Mouse (Mus musculus): Measurements from ENCODE around the gene Mllt1. TPM values are rescaled to one million over a fixed set of nuclear protein-coding genes. Genes with fewer than 3 reads are reported as not detected.
"Not testable (repeated sequence)": the region's sequence is repeated elsewhere in the genome, so short reads cannot be mapped to it uniquely, and the experiment has no call there.

The Mllt1 gene
- polyA plus RNA-seq, 1 experiment from 2014 or later = 53.2 TPM

- no peak overlapping the region for H3K9ac ChIP-seq
- H3K36me3 ChIP-seq (replicated peaks; ENCODE audit: control insufficient read depth, insufficient read depth) = peaks cover 39% of the 10 kb centered on the region
- DNase-seq (ENCODE audit: low spot score) (no peak), ATAC-seq (ENCODE audit: low FRiP score) (no peak)
- no peak overlapping the region for H3K4me2 ChIP-seq (replicated peaks)
- H3K27ac ChIP-seq = no peak overlapping the region
- 90% methylated on average over 2 of the region's 2 CpGs for WGBS
- 0 out of 2 replicates have a peak, but pooled peaks cover 8% of the 10 kb centered on the region for H3K4me1 ChIP-seq (replicated peaks; ENCODE audit: control insufficient read depth, insufficient read depth, low read length)
- H3K27me3 ChIP-seq (ENCODE audit: control insufficient read depth, insufficient read depth, low read length) = no peaks in the 10 kb centered on the region
- H3K4me3 ChIP-seq (replicated peaks; ENCODE audit: low read length) = no peak overlapping the region
- no peaks in the 10 kb centered on the region for H3K9me3 ChIP-seq (ENCODE audit: control insufficient read depth, low read length)
Observed at GRCm38 (mm10) chr17:56925998-56926397, 9.2 kb downstream of the Mllt1 start.

GRCm38 (mm10) chr17:56919725-56920124, 15.5 kb downstream of the Mllt1 start:
- no peaks in the 10 kb centered on the region for H3K27me3 ChIP-seq (ENCODE audit: control insufficient read depth, insufficient read depth, low read length)
- DNase-seq (ENCODE audit: low spot score) (no peak), ATAC-seq (ENCODE audit: low FRiP score) (no peak)
- peaks cover 71% of the 10 kb centered on the region for H3K36me3 ChIP-seq (replicated peaks; ENCODE audit: control insufficient read depth, insufficient read depth)
- no peaks in the 10 kb centered on the region for H3K9me3 ChIP-seq (ENCODE audit: control insufficient read depth, low read length)
- H3K27ac ChIP-seq = no peak overlapping the region
- no peak overlapping the region for H3K4me2 ChIP-seq (replicated peaks)
- 84% methylated on average over 3 of the region's 3 CpGs for WGBS
- H3K9ac ChIP-seq = no peak overlapping the region
- H3K4me3 ChIP-seq (replicated peaks; ENCODE audit: low read length) = no peak overlapping the region
- H3K4me1 ChIP-seq (replicated peaks; ENCODE audit: control insufficient read depth, insufficient read depth, low read length) = no peaks in the 10 kb centered on the region

GRCm38 (mm10) chr17:56917166-56917565, 18.0 kb downstream of the Mllt1 start:
- H3K4me2 ChIP-seq (replicated peaks) = no peak overlapping the region
- H3K4me1 ChIP-seq (replicated peaks; ENCODE audit: control insufficient read depth, insufficient read depth, low read length) = no peaks in the 10 kb centered on the region
- H3K27ac ChIP-seq = no peak overlapping the region
- no peak for DNase-seq (ENCODE audit: low spot score)
- H3K4me3 ChIP-seq (replicated peaks; ENCODE audit: low read length) = no peak overlapping the region
- 94% methylated on average over 2 of the region's 2 CpGs for WGBS
- no peak for ATAC-seq (ENCODE audit: low FRiP score)
- no peaks in the 10 kb centered on the region for H3K27me3 ChIP-seq (ENCODE audit: control insufficient read depth, insufficient read depth, low read length)
- no peak overlapping the region for H3K9ac ChIP-seq
- H3K9me3 ChIP-seq (ENCODE audit: control insufficient read depth, low read length) = no peaks in the 10 kb centered on the region
- peaks cover 74% of the 10 kb centered on the region for H3K36me3 ChIP-seq (replicated peaks; ENCODE audit: control insufficient read depth, insufficient read depth)

GRCm38 (mm10) chr17:56913444-56913843, 21.8 kb downstream of the Mllt1 start:
- Histone ChIP-seq H3K27ac (no peak overlapping the region), H3K4me1 (replicated peaks; ENCODE audit: control insufficient read depth, insufficient read depth, low read length) (no peaks in the 10 kb centered on the region), H3K4me2 (replicated peaks) (no peak overlapping the region), H3K36me3 (replicated peaks; ENCODE audit: control insufficient read depth, insufficient read depth) (peaks cover 68% of the 10 kb centered on the region), H3K9ac (no peak overlapping the region), H3K4me3 (replicated peaks; ENCODE audit: low read length) (no peak overlapping the region), H3K9me3 (ENCODE audit: control insufficient read depth, low read length) (no peaks in the 10 kb centered on the region), H3K27me3 (ENCODE audit: control insufficient read depth, insufficient read depth, low read length) (no peaks in the 10 kb centered on the region)
- DNase-seq (ENCODE audit: low spot score) (no peak), ATAC-seq (ENCODE audit: low FRiP score) (no peak)

- no peak for ATAC-seq (ENCODE audit: low FRiP score)
- H3K27ac ChIP-seq = no peak overlapping the region
- H3K4me2 ChIP-seq (replicated peaks) = no peak overlapping the region
- no peak overlapping the region for H3K9ac ChIP-seq
- H3K4me1 ChIP-seq (replicated peaks; ENCODE audit: control insufficient read depth, insufficient read depth, low read length) = no peaks in the 10 kb centered on the region
- 92% methylated on average over 3 of the region's 3 CpGs for WGBS
- no peak for DNase-seq (ENCODE audit: low spot score)
- H3K4me3 ChIP-seq (replicated peaks; ENCODE audit: low read length) = no peak overlapping the region
- no peaks in the 10 kb centered on the region for H3K27me3 ChIP-seq (ENCODE audit: control insufficient read depth, insufficient read depth, low read length)
- no peaks in the 10 kb centered on the region for H3K9me3 ChIP-seq (ENCODE audit: control insufficient read depth, low read length)
- H3K36me3 ChIP-seq (replicated peaks; ENCODE audit: control insufficient read depth, insufficient read depth) = peaks cover 67% of the 10 kb centered on the region
Observed at GRCm38 (mm10) chr17:56913023-56913422, 22.2 kb downstream of the Mllt1 start.

GRCm38 (mm10) chr17:56909764-56910163, 25.5 kb downstream of the Mllt1 start:
- H3K4me1 ChIP-seq (replicated peaks; ENCODE audit: control insufficient read depth, insufficient read depth, low read length); H3K9ac ChIP-seq; DNase-seq (ENCODE audit: low spot score); ATAC-seq (ENCODE audit: low FRiP score); H3K27ac ChIP-seq; H3K4me2 ChIP-seq (replicated peaks); H3K4me3 ChIP-seq (replicated peaks; ENCODE audit: low read length); H3K9me3 ChIP-seq (ENCODE audit: control insufficient read depth, low read length); H3K27me3 ChIP-seq (ENCODE audit: control insufficient read depth, insufficient read depth, low read length): not testable (repeated sequence)
- H3K36me3 ChIP-seq (replicated peaks; ENCODE audit: control insufficient read depth, insufficient read depth) = peaks cover 56% of the 10 kb centered on the region
- 83% methylated on average over 2 of the region's 2 CpGs for WGBS

GRCm38 (mm10) chr17:56907887-56908286, 27.3 kb downstream of the Mllt1 start:
- no peak overlapping the region for H3K27ac ChIP-seq
- H3K36me3 ChIP-seq (replicated peaks; ENCODE audit: control insufficient read depth, insufficient read depth) = peaks cover 59% of the 10 kb centered on the region
- H3K9me3 ChIP-seq (ENCODE audit: control insufficient read depth, low read length) = no peaks in the 10 kb centered on the region
- no peaks in the 10 kb centered on the region for H3K4me1 ChIP-seq (replicated peaks; ENCODE audit: control insufficient read depth, insufficient read depth, low read length)
- no peak overlapping the region for H3K9ac ChIP-seq
- no peak overlapping the region for H3K4me2 ChIP-seq (replicated peaks)
- ATAC-seq (ENCODE audit: low FRiP score) = no peak
- 82% methylated on average over 9 of the region's 9 CpGs for WGBS
- no peak for DNase-seq (ENCODE audit: low spot score)
- no peak overlapping the region for H3K4me3 ChIP-seq (replicated peaks; ENCODE audit: low read length)
- H3K27me3 ChIP-seq (ENCODE audit: control insufficient read depth, insufficient read depth, low read length) = no peaks in the 10 kb centered on the region

GRCm38 (mm10) chr17:56907096-56907495, 28.1 kb downstream of the Mllt1 start:
- Histone ChIP-seq H3K27ac (no peak overlapping the region), H3K4me2 (replicated peaks) (no peak overlapping the region), H3K9me3 (ENCODE audit: control insufficient read depth, low read length) (no peaks in the 10 kb centered on the region), H3K9ac (no peak overlapping the region), H3K36me3 (replicated peaks; ENCODE audit: control insufficient read depth, insufficient read depth) (peaks cover 61% of the 10 kb centered on the region), H3K4me1 (replicated peaks; ENCODE audit: control insufficient read depth, insufficient read depth, low read length) (no peaks in the 10 kb centered on the region), H3K27me3 (ENCODE audit: control insufficient read depth, insufficient read depth, low read length) (no peaks in the 10 kb centered on the region), H3K4me3 (replicated peaks; ENCODE audit: low read length) (no peak overlapping the region)
- ATAC-seq (ENCODE audit: low FRiP score) (no peak), DNase-seq (ENCODE audit: low spot score) (no peak)
- WGBS = 93% methylated on average over 5 of the region's 5 CpGs

- DNase-seq (ENCODE audit: low spot score) = no peak
- no peak overlapping the region for H3K27ac ChIP-seq
- no peak overlapping the region for H3K4me3 ChIP-seq (replicated peaks; ENCODE audit: low read length)
- no peak for ATAC-seq (ENCODE audit: low FRiP score)
- H3K9me3 ChIP-seq (ENCODE audit: control insufficient read depth, low read length) = no peaks in the 10 kb centered on the region
- H3K9ac ChIP-seq = no peak overlapping the region
- no peaks in the 10 kb centered on the region for H3K27me3 ChIP-seq (ENCODE audit: control insufficient read depth, insufficient read depth, low read length)
- H3K4me1 ChIP-seq (replicated peaks; ENCODE audit: control insufficient read depth, insufficient read depth, low read length) = no peaks in the 10 kb centered on the region
- H3K4me2 ChIP-seq (replicated peaks) = no peak overlapping the region
- peaks cover 61% of the 10 kb centered on the region for H3K36me3 ChIP-seq (replicated peaks; ENCODE audit: control insufficient read depth, insufficient read depth)
- WGBS = 93% methylated on average over 3 of the region's 3 CpGs
Observed at GRCm38 (mm10) chr17:56906166-56906565, 29.0 kb downstream of the Mllt1 start.

GRCm38 (mm10) chr17:56902698-56903097, 32.5 kb downstream of the Mllt1 start:
- ATAC-seq (ENCODE audit: low FRiP score) (no peak), DNase-seq (ENCODE audit: low spot score) (no peak)
- no peak overlapping the region for H3K9ac ChIP-seq
- 74% methylated on average over 5 of the region's 5 CpGs for WGBS
- H3K9me3 ChIP-seq (ENCODE audit: control insufficient read depth, low read length) = no peaks in the 10 kb centered on the region
- no peak overlapping the region for H3K4me3 ChIP-seq (replicated peaks; ENCODE audit: low read length)
- H3K36me3 ChIP-seq (replicated peaks; ENCODE audit: control insufficient read depth, insufficient read depth) = peaks cover 80% of the 10 kb centered on the region
- 0 out of 2 replicates have a peak, but pooled peaks cover under 1% of the 10 kb centered on the region for H3K4me1 ChIP-seq (replicated peaks; ENCODE audit: control insufficient read depth, insufficient read depth, low read length)
- H3K27me3 ChIP-seq (ENCODE audit: control insufficient read depth, insufficient read depth, low read length) = no peaks in the 10 kb centered on the region
- no peak overlapping the region for H3K27ac ChIP-seq
- H3K4me2 ChIP-seq (replicated peaks) = no peak overlapping the region
